Mouse (Mus musculus) neural tube, embryonic 14.5 days (tissue): ENCODE measurements around the gene Ticam1. TPM values are rescaled to one million over a fixed set of nuclear protein-coding genes. Genes with fewer than 3 reads are reported as not detected.
A peak's percentile ranks its signal among the peaks of the same experiment; 100 is the strongest.

ENCODE experiments used
- ATAC-seq: fragments of 200-750 bp; cut with Nextera tagmentation; 2 replicates; pipeline ENCODE4 v1.8.0; 2017; ENCODE audit warnings: low read depth, mild to moderate bottlenecking, moderate TSS enrichment, moderate library complexity
- H3K27ac ChIP-seq: fragments of 300-500 bp; sonication (generic); 2 replicates; pipeline ENCODE4 v1.5.1; 2014; ENCODE audit warnings: low read depth, mild to moderate bottlenecking, control low read depth, low read length, moderate library complexity, mixed read lengths
- H3K27me3 ChIP-seq: fragments of 300-500 bp; sonication (generic); 2 replicates; pipeline ENCODE4 v1.6.1; 2014; ENCODE audit warnings: low read length; ENCODE audit not compliant: control insufficient read depth, insufficient read depth
- H3K36me3 ChIP-seq: fragments of 300-500 bp; sonication (generic); 2 replicates; pipeline ENCODE4 v1.6.1; 2014; ENCODE audit warnings: low read length, mixed read lengths; ENCODE audit not compliant: control insufficient read depth, insufficient read depth
- H3K4me1 ChIP-seq: fragments of 300-500 bp; sonication (generic); 2 replicates; pipeline ENCODE4 v1.6.1; 2014; ENCODE audit warnings: low read length; ENCODE audit not compliant: control insufficient read depth, insufficient read depth
- H3K4me2 ChIP-seq: fragments of 300-500 bp; sonication (generic); 2 replicates; pipeline ENCODE4 v1.6.1; 2014; ENCODE audit warnings: mild to moderate bottlenecking, low read depth, low read length, control low read depth
- H3K4me3 ChIP-seq: fragments of 300-500 bp; sonication (generic); 2 replicates; pipeline ENCODE4 v1.5.1; 2014; ENCODE audit warnings: low read depth, low read length, control low read depth, mixed read lengths
- H3K9ac ChIP-seq: fragments of 300-500 bp; sonication (generic); replicated peaks from 2 replicates; pipeline ENCODE4 v1.6.1; 2014; ENCODE audit warnings: low read depth, mild to moderate bottlenecking, control low read depth, low read length, mixed read lengths
- H3K9me3 ChIP-seq: fragments of 300-500 bp; sonication (generic); 2 replicates; pipeline ENCODE4 v1.6.1; 2016; ENCODE audit warnings: low read length; ENCODE audit not compliant: control insufficient read depth
- WGBS: fragments of 180-500 bp; shearing (Covaris S2); extraction: QIAGEN DNeasy Blood & Tissue Kit; methylation state at CpG from one replicate; pipeline ENCODE4 v1.1.7; 2014; 5-methylcytosine and 5-hydroxymethylcytosine counted together
- polyA plus RNA-seq: library from polyadenylated mRNA; unstranded; fragments of >200 nt; fragmentation: Nextera tagmentation; extraction: Ambion mirVana; gene quantifications from 2 replicates; pipeline ENCODE4 v1.2.1, GENCODE M21; 2014

Gene Ticam1
- polyA plus RNA-seq, 1 experiment from 2014 or later: 0.92 TPM

- no peaks in the 10 kb centered on the region for H3K27me3 ChIP-seq
- no peaks in the 10 kb centered on the region for H3K36me3 ChIP-seq
- H3K4me2 ChIP-seq: no peak overlapping the region
- H3K27ac ChIP-seq: no peak overlapping the region
- no peaks in the 10 kb centered on the region for H3K9me3 ChIP-seq
- no peaks in the 10 kb centered on the region for H3K4me1 ChIP-seq
- H3K4me3 ChIP-seq: no peak overlapping the region
- no peak overlapping the region for H3K9ac ChIP-seq
- 89% methylated on average over 8 of the region's 8 CpGs for WGBS
- no peak for ATAC-seq
These were observed 6.7 kb upstream of the Ticam1 start for GRCm38 (mm10) chr17:56283316-56283715.

- 77% methylated on average over 4 of the region's 4 CpGs for WGBS
- Histone ChIP-seq H3K9ac (no peak overlapping the region), H3K9me3 (no peaks in the 10 kb centered on the region), H3K36me3 (no peaks in the 10 kb centered on the region), H3K27me3 (no peaks in the 10 kb centered on the region), H3K4me3 (no peak overlapping the region), H3K4me1 (no peaks in the 10 kb centered on the region), H3K27ac (no peak overlapping the region), H3K4me2 (no peak overlapping the region)
- ATAC-seq: no peak
These were observed 6.2 kb upstream of the Ticam1 start for GRCm38 (mm10) chr17:56282802-56283201.

GRCm38 (mm10) chr17:56281193-56281592 is 4.6 kb upstream of the Ticam1 start:
- no peak overlapping the region for H3K27ac ChIP-seq
- no peaks in the 10 kb centered on the region for H3K4me1 ChIP-seq
- ATAC-seq: no peak
- no peaks in the 10 kb centered on the region for H3K27me3 ChIP-seq
- no peak overlapping the region for H3K4me3 ChIP-seq
- H3K4me2 ChIP-seq: no peak overlapping the region
- no peaks in the 10 kb centered on the region for H3K9me3 ChIP-seq
- WGBS: 90% methylated on average over 12 of the region's 12 CpGs
- H3K9ac ChIP-seq: no peak overlapping the region
- no peaks in the 10 kb centered on the region for H3K36me3 ChIP-seq

GRCm38 (mm10) chr17:56279481-56280155 is 3.0 kb upstream of the Ticam1 start:
- no peak overlapping the region for H3K27ac ChIP-seq
- no peak overlapping the region for H3K9ac ChIP-seq
- H3K4me3 ChIP-seq: no peak overlapping the region
- no peak overlapping the region for H3K4me2 ChIP-seq
- 94% methylated on average over 12 of the region's 12 CpGs for WGBS
- H3K36me3 ChIP-seq: no peaks in the 10 kb centered on the region
- H3K4me1 ChIP-seq: no peaks in the 10 kb centered on the region
- H3K9me3 ChIP-seq: no peaks in the 10 kb centered on the region
- H3K27me3 ChIP-seq: no peaks in the 10 kb centered on the region
- ATAC-seq: no peak

GRCm38 (mm10) chr17:56278340-56278739 is 1.8 kb upstream of the Ticam1 start:
- Histone ChIP-seq H3K4me1 (no peaks in the 10 kb centered on the region), H3K9ac (no peak overlapping the region), H3K9me3 (no peaks in the 10 kb centered on the region), H3K36me3 (no peaks in the 10 kb centered on the region), H3K4me2 (no peak overlapping the region), H3K4me3 (no peak overlapping the region), H3K27ac (no peak overlapping the region), H3K27me3 (no peaks in the 10 kb centered on the region)
- no peak for ATAC-seq
- 93% methylated on average over 5 of the region's 5 CpGs for WGBS

GRCm38 (mm10) chr17:56277567-56277893 is 944 bp upstream of the Ticam1 start:
- Histone ChIP-seq H3K4me1 (no peaks in the 10 kb centered on the region), H3K4me3 (no peak overlapping the region), H3K9ac (no peak overlapping the region), H3K36me3 (no peaks in the 10 kb centered on the region), H3K27me3 (no peaks in the 10 kb centered on the region), H3K4me2 (no peak overlapping the region; the same call in 1 of the 2 replicates), H3K9me3 (no peaks in the 10 kb centered on the region), H3K27ac (no peak overlapping the region)
- ATAC-seq: no peak
- 44% methylated on average over 2 of the region's 2 CpGs for WGBS

GRCm38 (mm10) chr17:56275842-56276480 is 625 bp downstream of the Ticam1 start:
- Histone ChIP-seq H3K27ac (0 out of 2 replicates have a peak overlapping the region, but pooled peaks have one; percentile 16), H3K27me3 (no peaks in the 10 kb centered on the region), H3K4me3 (peak overlapping the region; percentile 35), H3K9me3 (no peaks in the 10 kb centered on the region), H3K36me3 (no peaks in the 10 kb centered on the region), H3K4me2 (peak overlapping the region; percentile 59), H3K9ac (peak overlapping the region; percentile 50), H3K4me1 (no peaks in the 10 kb centered on the region)
- ATAC-seq: 0 out of 2 replicates have a peak, but pooled peaks have one; percentile 3
- WGBS: 30% methylated on average over 5 of the region's 5 CpGs

- Histone ChIP-seq H3K27ac (no peak overlapping the region), H3K9me3 (no peaks in the 10 kb centered on the region), H3K4me1 (0 out of 2 replicates have a peak, but pooled peaks cover 3% of the 10 kb centered on the region), H3K4me2 (no peak overlapping the region), H3K27me3 (no peaks in the 10 kb centered on the region), H3K4me3 (no peak overlapping the region), H3K36me3 (no peaks in the 10 kb centered on the region), H3K9ac (no peak overlapping the region)
- ATAC-seq: no peak
- WGBS: 94% methylated on average over 5 of the region's 5 CpGs
These were observed 2.6 kb downstream of the Ticam1 start for GRCm38 (mm10) chr17:56273986-56274385.

- Histone ChIP-seq H3K27me3 (no peaks in the 10 kb centered on the region), H3K9me3 (no peaks in the 10 kb centered on the region), H3K4me3 (no peak overlapping the region), H3K9ac (no peak overlapping the region), H3K27ac (no peak overlapping the region), H3K4me2 (no peak overlapping the region), H3K36me3 (no peaks in the 10 kb centered on the region), H3K4me1 (0 out of 2 replicates have a peak, but pooled peaks cover 3% of the 10 kb centered on the region)
- 91% methylated on average over 7 of the region's 7 CpGs for WGBS
- ATAC-seq: no peak
These were observed 3.1 kb downstream of the Ticam1 start for GRCm38 (mm10) chr17:56273482-56273881.
